Mouse (Mus musculus): ENCODE data around the gene Zfp90. TPM values are rescaled to one million over a fixed set of nuclear protein-coding genes. Genes with fewer than 3 reads are reported as not detected.

Zfp90 gene
- polyA plus RNA-seq (2012) = 0.01 and 0.02 TPM in 2 replicates

DNA sequence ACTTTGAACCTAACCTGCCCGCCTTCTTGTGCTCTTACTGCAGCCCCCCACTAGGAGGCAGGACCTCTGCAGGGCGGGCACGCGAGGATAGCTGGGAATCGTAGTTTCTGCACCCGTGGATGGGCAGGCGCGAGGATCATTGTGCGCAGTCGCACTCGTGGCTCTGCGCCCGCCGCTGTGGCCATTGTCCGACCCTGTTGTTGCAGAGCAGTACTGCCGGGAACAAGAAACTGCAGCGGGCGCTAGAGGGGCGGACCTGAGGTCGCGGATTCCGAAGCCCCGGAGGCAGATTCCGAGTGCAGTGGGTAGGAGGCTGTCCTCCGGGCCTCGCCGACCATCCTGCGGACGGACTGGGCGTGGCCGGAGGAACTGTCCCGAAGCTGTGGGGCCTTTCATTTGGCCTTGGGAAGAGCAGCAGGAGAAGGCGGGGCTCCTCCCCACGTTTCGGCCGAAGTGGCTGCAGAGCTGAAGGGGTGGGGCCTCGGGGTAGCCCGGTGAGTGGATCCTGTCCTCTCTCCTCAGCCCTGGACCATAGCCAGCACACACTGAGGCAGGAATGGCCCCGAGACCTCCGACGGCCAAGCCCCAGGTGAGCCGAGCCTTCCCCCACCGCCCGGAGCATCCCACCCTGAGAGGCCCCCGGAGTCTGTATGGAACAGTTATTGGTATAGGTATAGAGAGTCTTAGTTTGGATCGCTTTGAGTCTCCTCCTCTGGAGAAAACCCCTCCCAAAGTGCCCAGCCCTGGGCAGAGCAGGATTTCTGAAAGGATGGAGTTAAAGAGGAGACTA is at the start of gene Zfp90:
Gene Zfp90 (plus strand): TSS at position 146 of the 790 bp plus-strand sequence.
- peaks cover 29% of the 10 kb centered on the region for H3K4me1 ChIP-seq (ENCODE audit: control insufficient read depth)
- no peaks in the 10 kb centered on the region for H3K27me3 ChIP-seq (ENCODE audit: control insufficient read depth)
- peak within 1 kb of the TSS; percentile 68 for H3K4me3 ChIP-seq (replicated peaks)
- H3K9me3 ChIP-seq (ENCODE audit: control insufficient read depth, low read length) = no peaks in the 10 kb centered on the region
- TF ChIP-seq TAL1 (IDR thresholded peaks at IDR 0.05; ENCODE audit: low read length) = no peak
- H3K36me3 ChIP-seq (ENCODE audit: control insufficient read depth) = peaks cover 10% of the 10 kb centered on the region

DNA sequence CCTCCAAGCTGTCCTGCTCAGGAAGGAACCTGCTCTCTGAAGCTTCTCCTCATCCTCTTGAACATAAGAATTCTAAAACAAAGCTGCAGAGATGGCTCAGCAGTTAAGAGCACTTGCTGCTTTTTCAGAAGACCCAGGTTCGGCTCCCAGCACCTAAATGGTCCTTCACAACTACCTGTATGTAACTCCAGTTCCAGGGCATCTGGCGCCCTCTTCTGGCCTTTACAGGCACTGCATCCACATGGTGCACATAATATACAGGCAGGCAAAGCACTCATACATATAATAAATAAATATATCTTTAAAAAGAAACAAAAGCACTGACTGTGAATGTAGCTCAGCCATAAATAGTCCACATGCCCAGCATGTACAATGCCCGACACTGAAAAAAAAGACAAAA is 46.6 kb upstream of the Zfp90 start:
- H3K36me3 ChIP-seq (ENCODE audit: control insufficient read depth) = no peaks in the 10 kb centered on the region
- H3K27me3 ChIP-seq (ENCODE audit: control insufficient read depth) = no peaks in the 10 kb centered on the region
- H3K4me1 ChIP-seq (ENCODE audit: control insufficient read depth) = no peaks in the 10 kb centered on the region
- peaks cover 5% of the 10 kb centered on the region for H3K9me3 ChIP-seq (ENCODE audit: control insufficient read depth, low read length)
- no peak overlapping the region for H3K4me3 ChIP-seq (replicated peaks)
- TF ChIP-seq TAL1 (IDR thresholded peaks at IDR 0.05; ENCODE audit: low read length) (no peak), GATA1 (IDR thresholded peaks at IDR 0.05; ENCODE audit: low read length) (no peak)

DNA sequence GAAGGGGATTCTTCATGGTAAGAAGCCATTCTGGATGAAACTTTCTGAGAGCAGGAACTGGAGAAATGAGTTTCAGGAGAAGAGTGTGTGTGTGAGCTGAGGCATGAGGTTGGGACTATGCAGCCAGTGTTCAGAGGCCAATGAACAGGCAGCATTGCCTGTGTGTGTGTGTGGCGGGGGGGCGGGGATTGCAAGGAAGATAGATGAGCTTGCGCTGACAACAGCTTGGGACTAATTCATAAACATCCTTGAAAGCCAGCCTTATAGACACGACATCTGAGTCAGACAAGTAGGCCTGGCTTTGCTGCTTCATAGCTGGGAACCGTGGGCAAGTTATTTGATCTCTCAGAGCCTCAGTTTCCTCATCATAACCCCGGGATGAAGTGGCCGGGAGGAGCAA is 46.1 kb upstream of the Zfp90 start:
- H3K27me3 ChIP-seq (ENCODE audit: control insufficient read depth) = no peaks in the 10 kb centered on the region
- TF ChIP-seq GATA1 (IDR thresholded peaks at IDR 0.05; ENCODE audit: low read length) (no peak), TAL1 (IDR thresholded peaks at IDR 0.05; ENCODE audit: low read length) (no peak)
- H3K4me1 ChIP-seq (ENCODE audit: control insufficient read depth) = no peaks in the 10 kb centered on the region
- H3K9me3 ChIP-seq (ENCODE audit: control insufficient read depth, low read length) = peaks cover 5% of the 10 kb centered on the region
- H3K36me3 ChIP-seq (ENCODE audit: control insufficient read depth) = no peaks in the 10 kb centered on the region
- H3K4me3 ChIP-seq (replicated peaks) = no peak overlapping the region

- Histone ChIP-seq H3K9me3 (ENCODE audit: control insufficient read depth, low read length) (no peaks in the 10 kb centered on the region), H3K27me3 (ENCODE audit: control insufficient read depth) (no peaks in the 10 kb centered on the region), H3K4me1 (ENCODE audit: control insufficient read depth) (no peaks in the 10 kb centered on the region), H3K4me3 (replicated peaks) (no peak overlapping the region), H3K36me3 (ENCODE audit: control insufficient read depth) (no peaks in the 10 kb centered on the region)
- TF ChIP-seq GATA1 (IDR thresholded peaks at IDR 0.05; ENCODE audit: low read length) (no peak), TAL1 (IDR thresholded peaks at IDR 0.05; ENCODE audit: low read length) (no peak)
Observed at GRCm38 (mm10) chr8:106375957-106376356, 39.2 kb upstream of the Zfp90 start.

- Histone ChIP-seq H3K4me3 (replicated peaks) (no peak overlapping the region), H3K36me3 (ENCODE audit: control insufficient read depth) (no peaks in the 10 kb centered on the region), H3K27me3 (ENCODE audit: control insufficient read depth) (no peaks in the 10 kb centered on the region), H3K4me1 (ENCODE audit: control insufficient read depth) (no peaks in the 10 kb centered on the region), H3K9me3 (ENCODE audit: control insufficient read depth, low read length) (no peaks in the 10 kb centered on the region)
- TF ChIP-seq GATA1 (IDR thresholded peaks at IDR 0.05; ENCODE audit: low read length) (no peak), TAL1 (IDR thresholded peaks at IDR 0.05; ENCODE audit: low read length) (no peak)
Observed at GRCm38 (mm10) chr8:106376862-106377261, 38.3 kb upstream of the Zfp90 start.

- Histone ChIP-seq H3K27me3 (ENCODE audit: control insufficient read depth) (no peaks in the 10 kb centered on the region), H3K36me3 (ENCODE audit: control insufficient read depth) (no peaks in the 10 kb centered on the region), H3K4me1 (ENCODE audit: control insufficient read depth) (no peaks in the 10 kb centered on the region), H3K9me3 (ENCODE audit: control insufficient read depth, low read length) (no peaks in the 10 kb centered on the region), H3K4me3 (replicated peaks) (no peak overlapping the region)
- TF ChIP-seq GATA1 (IDR thresholded peaks at IDR 0.05; ENCODE audit: low read length) = no peak
- TF ChIP-seq TAL1 (IDR thresholded peaks at IDR 0.05; ENCODE audit: low read length) = no peak
Observed at GRCm38 (mm10) chr8:106378501-106379048, 36.6 kb upstream of the Zfp90 start.

DNA sequence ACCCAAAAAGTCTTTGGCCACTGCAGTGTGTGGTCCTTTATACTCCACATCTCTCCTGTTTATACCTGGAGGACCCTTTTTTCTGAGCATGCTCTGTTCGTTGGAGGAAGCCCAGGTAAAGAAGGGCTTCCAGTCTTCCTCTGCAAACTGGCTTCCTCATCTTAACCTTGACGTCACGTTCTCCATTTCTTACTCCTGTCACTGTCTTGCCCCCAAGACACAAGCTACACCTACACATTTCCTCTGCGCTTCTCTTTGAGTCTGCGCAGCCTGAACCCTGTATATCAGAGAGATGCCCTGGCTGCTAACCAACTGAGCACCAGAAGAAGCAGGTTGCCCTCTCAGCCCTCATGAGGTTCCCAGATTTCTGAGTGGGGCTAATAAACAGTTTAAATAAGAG is 35.8 kb upstream of the Zfp90 start:
- Histone ChIP-seq H3K9me3 (ENCODE audit: control insufficient read depth, low read length) (no peaks in the 10 kb centered on the region), H3K4me3 (replicated peaks) (no peak overlapping the region), H3K4me1 (ENCODE audit: control insufficient read depth) (no peaks in the 10 kb centered on the region), H3K36me3 (ENCODE audit: control insufficient read depth) (no peaks in the 10 kb centered on the region), H3K27me3 (ENCODE audit: control insufficient read depth) (no peaks in the 10 kb centered on the region)
- TF ChIP-seq TAL1 (IDR thresholded peaks at IDR 0.05; ENCODE audit: low read length) (no peak), GATA1 (IDR thresholded peaks at IDR 0.05; ENCODE audit: low read length) (no peak)

- no peak for TF ChIP-seq TAL1 (IDR thresholded peaks at IDR 0.05; ENCODE audit: low read length)
- TF ChIP-seq GATA1 (IDR thresholded peaks at IDR 0.05; ENCODE audit: low read length) = no peak
- no peaks in the 10 kb centered on the region for H3K36me3 ChIP-seq (ENCODE audit: control insufficient read depth)
- H3K4me1 ChIP-seq (ENCODE audit: control insufficient read depth) = no peaks in the 10 kb centered on the region
- H3K9me3 ChIP-seq (ENCODE audit: control insufficient read depth, low read length) = no peaks in the 10 kb centered on the region
- H3K4me3 ChIP-seq (replicated peaks) = no peak overlapping the region
- H3K27me3 ChIP-seq (ENCODE audit: control insufficient read depth) = no peaks in the 10 kb centered on the region
Observed at GRCm38 (mm10) chr8:106381026-106381425, 34.1 kb upstream of the Zfp90 start.

DNA sequence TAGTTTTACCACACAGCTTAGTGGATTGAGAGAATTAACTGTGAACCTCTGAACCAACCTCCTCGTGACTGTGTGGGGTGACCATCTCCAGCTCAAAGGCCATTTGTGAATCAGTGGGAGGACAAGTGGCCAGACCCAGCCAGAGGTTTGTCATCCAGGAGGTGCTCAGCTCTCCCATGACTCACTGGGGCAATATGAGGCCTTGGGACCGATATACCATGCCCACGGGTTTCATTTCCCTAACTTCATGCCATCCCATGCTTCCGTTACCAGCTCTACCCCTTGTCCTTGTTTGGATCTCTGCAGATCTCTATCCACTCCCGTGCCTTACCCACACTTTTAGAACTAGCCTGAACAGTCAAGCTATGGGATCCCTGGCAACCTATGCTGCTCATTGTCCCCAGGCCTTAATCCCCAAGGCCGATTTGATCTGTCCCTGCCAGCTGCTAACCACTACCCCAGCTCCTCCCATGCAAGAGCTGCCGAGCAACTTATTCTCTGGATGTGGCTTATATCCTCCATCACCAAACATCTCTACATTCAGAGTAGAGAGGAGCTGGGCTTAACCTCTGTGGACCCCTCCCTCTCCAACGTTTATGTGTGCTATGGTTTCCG is 27.2 kb upstream of the Zfp90 start:
- Histone ChIP-seq H3K4me3 (replicated peaks) (no peak overlapping the region), H3K4me1 (ENCODE audit: control insufficient read depth) (no peaks in the 10 kb centered on the region), H3K36me3 (ENCODE audit: control insufficient read depth) (no peaks in the 10 kb centered on the region), H3K9me3 (ENCODE audit: control insufficient read depth, low read length) (no peaks in the 10 kb centered on the region), H3K27me3 (ENCODE audit: control insufficient read depth) (no peaks in the 10 kb centered on the region)
- TF ChIP-seq GATA1 (IDR thresholded peaks at IDR 0.05; ENCODE audit: low read length) (no peak), TAL1 (IDR thresholded peaks at IDR 0.05; ENCODE audit: low read length) (no peak)
